Mouse (Mus musculus): ENCODE results near the gene Psapl1.

DNA sequence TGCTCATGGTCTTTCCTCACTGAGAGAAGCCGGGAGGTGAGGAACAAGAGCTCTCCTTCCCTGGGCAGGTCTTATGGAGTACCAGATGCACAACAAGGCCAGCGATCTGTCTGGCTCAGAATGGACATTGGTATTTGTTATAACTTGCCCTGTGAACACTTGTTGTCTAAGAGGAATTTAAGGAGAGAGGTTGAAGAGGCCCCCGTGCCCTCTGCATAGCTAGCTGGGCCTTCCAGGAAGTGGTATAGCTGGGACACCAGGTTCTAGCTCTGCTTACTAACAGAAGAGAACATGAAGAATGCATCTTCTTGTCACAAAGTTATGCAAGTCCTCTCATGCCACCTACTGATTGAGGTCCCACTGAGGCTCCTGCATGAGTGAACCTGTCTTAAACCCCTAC lies 44.2 kb downstream of the Psapl1 start:
- TF ChIP-seq CTCF (IDR thresholded peaks at IDR 0.05; ENCODE audit: control insufficient read depth, insufficient read depth, insufficient replicate concordance, low read depth, low read length) (no peak), POLR2A (IDR thresholded peaks at IDR 0.05; ENCODE audit: control insufficient read depth, low read depth, low read length) (no peak)

All from testis, adult 2 months (tissue).